In genomic region chr10:58372430-58373030, GRCm38 (mm10) we compare ENCODE assay signal across 17 mouse cellular contexts. TPM values are rescaled to one million over a fixed set of nuclear protein-coding genes. Genes with fewer than 3 reads are reported as not detected.
DNase-seq lines count a peak whose midpoint lies in the region; ATAC-seq and TF ChIP-seq lines count a peak whose summit lies in the region.
"Had no signal": no experiment of that assay in that cellular context is flagged by ENCODE, and none has a peak within 500 bp of the region (broad histone marks: within the 10 kb centered on the region; RNA-seq: fewer than 3 reads in every experiment).

No protein-coding gene starts in this region.

- H3K9ac ChIP-seq in embryonic facial prominence, embryonic 14.5 days (ENCODE audit: low read depth, low read length) = no peak overlapping the region
- H3K9ac ChIP-seq in heart, embryonic 15.5 days = no peak overlapping the region
- peak overlapping the region; percentile 69 for H3K9ac ChIP-seq in CH12.LX (ENCODE audit: insufficient read depth, low read depth)
- H3K9ac ChIP-seq: embryonic facial prominence, embryonic 13.5 days; hindbrain, embryonic 13.5 days had no signal

- no peak for ATAC-seq in embryonic facial prominence, embryonic 14.5 days (ENCODE audit: low read depth)
- no peak for ATAC-seq in heart, embryonic 15.5 days (replicated peaks; ENCODE audit: insufficient number of reproducible peaks, insufficient read depth, low FRiP score, low read depth)
- ATAC-seq: activated CD4-positive, CD25-positive, alpha-beta regulatory T cell, adult 4 months had no signal

- H3K4me1 ChIP-seq in embryonic facial prominence, embryonic 14.5 days (ENCODE audit: control insufficient read depth, insufficient read depth, low read length) = peaks cover 12% of the 10 kb centered on the region; the same call in 1 of the 2 replicates
- H3K4me1 ChIP-seq in embryonic facial prominence, embryonic 10.5 days = peaks cover 37% of the 10 kb centered on the region
- H3K4me1 ChIP-seq in heart, embryonic 15.5 days (replicated peaks) = peaks cover 42% of the 10 kb centered on the region
- H3K4me1 ChIP-seq in CH12.LX (ENCODE audit: control insufficient read depth in 1 of 2, insufficient read depth in 2 of 2) = peaks cover 2 to 51% of the 10 kb centered on the region in 2 experiments; a peak in 3 of 4 replicates

- TF ChIP-seq CTCF in CH12.LX (conservative IDR thresholded peaks at IDR 0.05 in 1 of 2, IDR thresholded peaks at IDR 0.05 in 1 of 2; ENCODE audit: low read depth in 2 of 2, low read length in 2 of 2) = no peak

- TF ChIP-seq POLR2A in CH12.LX (IDR thresholded peaks at IDR 0.05; ENCODE audit: low read depth, low read length) = no peak

- dilution Hi-C loops in CH12.LX (cut with MboI; ENCODE audit: extremely low pct_ligation_motif_present, extremely low pct_unique_long_range_greater_than_20kb, low sequenced_read_pairs) = no loop called here

- no peaks in the 10 kb centered on the region for H3K9me3 ChIP-seq in embryonic facial prominence, embryonic 14.5 days (ENCODE audit: control insufficient read depth, low read length)
- no peaks in the 10 kb centered on the region for H3K9me3 ChIP-seq in embryonic facial prominence, embryonic 10.5 days
- no peaks in the 10 kb centered on the region for H3K9me3 ChIP-seq in heart, embryonic 15.5 days (replicated peaks)
- H3K9me3 ChIP-seq in CH12.LX (replicated peaks; ENCODE audit: low read length) = no peaks in the 10 kb centered on the region
- H3K9me3 ChIP-seq: embryonic facial prominence, embryonic 13.5 days; hindbrain, embryonic 13.5 days had no signal

- H3K4me3 ChIP-seq in embryonic facial prominence, embryonic 14.5 days (ENCODE audit: low read depth, low read length) = no peak overlapping the region
- H3K4me3 ChIP-seq in embryonic facial prominence, embryonic 10.5 days = no peak overlapping the region
- H3K4me3 ChIP-seq in heart, embryonic 15.5 days = no peak overlapping the region
- peak overlapping the region; percentile 4 to 44 (median 35) for H3K4me3 ChIP-seq in CH12.LX (replicated peaks in 1 of 3; ENCODE audit: low read depth in 2 of 3, low read length in 2 of 3, poor library complexity in 1 of 3)
- H3K4me3 ChIP-seq: embryonic facial prominence, embryonic 13.5 days; gastrocnemius, adult 2 months; hindbrain, embryonic 13.5 days had no signal

- peak; percentile 9 for DNase-seq in embryonic facial prominence, embryonic 14.5 days (ENCODE audit: low spot score)
- no peak for DNase-seq in embryonic facial prominence, embryonic 10.5 days (ENCODE audit: low spot score)
- DNase-seq in heart, adult 18-20 months = no peak
- DNase-seq in CH12.LX (ENCODE audit: extremely low read depth) = no peak
- peak; percentile 51 for DNase-seq in liver
- DNase-seq in urinary bladder, postnatal 25 days (ENCODE audit: low spot score) = no peak
- no peak for DNase-seq in urinary bladder, postnatal 4 days (ENCODE audit: low spot score in 2 of 2)
- DNase-seq: cerebellum, postnatal 10 days; gastrocnemius, adult 2 months; kidney, adult 9 months; layer of hippocampus, adult 9-11 months; left cerebral cortex, postnatal 4 days; right cerebral cortex, postnatal 25 days had no signal

- no peak for TF ChIP-seq EP300 in CH12.LX (IDR thresholded peaks at IDR 0.05; ENCODE audit: low read length)

- in situ Hi-C loops in CH12.LX (cut with MboI; ENCODE audit: low pct_ligation_motif_present, low pct_unique_long_range_greater_than_20kb, low sequenced_read_pairs) = no loop called here

- 62% methylated on average over 6 of the region's 6 CpGs for WGBS in embryonic facial prominence, embryonic 14.5 days
- WGBS in embryonic facial prominence, embryonic 10.5 days = 84% methylated on average over 6 of the region's 6 CpGs
- WGBS in heart, embryonic 15.5 days = 59% methylated on average over 6 of the region's 6 CpGs

- peaks cover 58% of the 10 kb centered on the region for H3K79me2 ChIP-seq in CH12.LX (replicated peaks; ENCODE audit: control insufficient read depth, extremely low read depth, insufficient read depth, poor library complexity, severe bottlenecking)

- TF ChIP-seq RAD21 in CH12.LX (IDR thresholded peaks at IDR 0.05; ENCODE audit: low read depth, low read length) = no peak

- H3K4me2 ChIP-seq in embryonic facial prominence, embryonic 14.5 days (ENCODE audit: low read depth, low read length) = no peak overlapping the region
- H3K4me2 ChIP-seq in heart, embryonic 15.5 days = peak overlapping the region; percentile 27; the same call in 1 of the 2 replicates
- H3K4me2 ChIP-seq in CH12.LX (ENCODE audit: insufficient read depth, low read depth, poor library complexity, severe bottlenecking) = peak overlapping the region; percentile 99
- H3K4me2 ChIP-seq: hindbrain, embryonic 13.5 days had no signal

- H3K36me3 ChIP-seq in embryonic facial prominence, embryonic 14.5 days (ENCODE audit: control insufficient read depth, insufficient read depth, low read length) = no peaks in the 10 kb centered on the region; the same call in 1 of the 2 replicates
- no peaks in the 10 kb centered on the region for H3K36me3 ChIP-seq in embryonic facial prominence, embryonic 10.5 days (replicated peaks)
- no peaks in the 10 kb centered on the region for H3K36me3 ChIP-seq in heart, embryonic 15.5 days
- peaks cover 0 to 9% of the 10 kb centered on the region in 2 experiments for H3K36me3 ChIP-seq in CH12.LX (replicated peaks in 1 of 2; ENCODE audit: control insufficient read depth in 1 of 2, insufficient read depth in 1 of 2, low read length in 1 of 2)
- H3K36me3 ChIP-seq: embryonic facial prominence, embryonic 13.5 days; hindbrain, embryonic 13.5 days had no signal

- H3K27me3 ChIP-seq in embryonic facial prominence, embryonic 14.5 days (replicated peaks; ENCODE audit: control insufficient read depth, insufficient read depth, low read length) = no peaks in the 10 kb centered on the region
- no peaks in the 10 kb centered on the region for H3K27me3 ChIP-seq in embryonic facial prominence, embryonic 10.5 days (replicated peaks; ENCODE audit: low read depth, poor library complexity, severe bottlenecking)
- no peaks in the 10 kb centered on the region for H3K27me3 ChIP-seq in heart, embryonic 15.5 days
- H3K27me3 ChIP-seq in CH12.LX (replicated peaks) = no peaks in the 10 kb centered on the region
- H3K27me3 ChIP-seq: embryonic facial prominence, embryonic 13.5 days; hindbrain, embryonic 13.5 days had no signal

- no peak overlapping the region; the same call in 1 of the 2 replicates for H3K27ac ChIP-seq in embryonic facial prominence, embryonic 14.5 days (replicated peaks; ENCODE audit: low read depth, low read length)
- H3K27ac ChIP-seq in embryonic facial prominence, embryonic 10.5 days (replicated peaks) = no peak overlapping the region
- H3K27ac ChIP-seq in heart, embryonic 15.5 days = peak overlapping the region; percentile 61
- no peak overlapping the region for H3K27ac ChIP-seq in CH12.LX (ENCODE audit: insufficient read depth, low read depth)
- H3K27ac ChIP-seq: embryonic facial prominence, embryonic 13.5 days had no signal

TF ChIP-seq in CH12.LX, 34 proteins besides CTCF, POLR2A, EP300 and RAD21:
- no peak for TF ChIP-seq ETS1 (conservative IDR thresholded peaks at IDR 0.05; ENCODE audit: low read depth, low read length)
- TF ChIP-seq BHLHE40 (IDR thresholded peaks at IDR 0.05; ENCODE audit: low read depth, low read length) = peak; percentile 51; the same call in 1 of the 2 replicates
TF ChIP-seq in CH12.LX: peak in this region for 1.

RNA-seq across cellular contexts. Expression of gene Lims1, which starts 49.3 kb away (rescaled TPM):
- 121 and 135 TPM in 2 replicates for polyA plus RNA-seq in embryonic facial prominence, embryonic 14.5 days (2014; fragmentation: Nextera tagmentation; extraction: Ambion mirVana)
- 107 and 108 TPM in 2 replicates for polyA plus RNA-seq in embryonic facial prominence, embryonic 10.5 days (2016; fragmentation: Nextera tagmentation; extraction: Ambion mirVana)
- polyA plus RNA-seq in heart, embryonic 15.5 days (2015; fragmentation: Nextera tagmentation; extraction: Ambion mirVana) = 168 and 183 TPM in 2 replicates
- total RNA-seq in heart, adult 18-20 months (2021) = 100 to 1,000 TPM; 142 to 163 TPM
- 37.0 and 40.7 TPM in 2 replicates for total RNA-seq in CH12.LX (2012; rRNA removed)
- 74.7 and 85.6 TPM in 2 replicates for total RNA-seq in CH12.LX (2014; rRNA removed)
- 34.7 and 40.4 TPM in 2 replicates for polyA plus RNA-seq in CH12.LX (2012; ENCODE audit: insufficient read length, low read depth)

Comparison
In these comparisons a context has a peak if more than half of its experiments do, and no peak if none do; other contexts are left out.
1. DNase-seq: peak in embryonic facial prominence, embryonic 14.5 days (single experiment) and liver (single experiment); none in embryonic facial prominence, embryonic 10.5 days (single experiment), heart, adult 18-20 months (0 of 2), CH12.LX (single experiment), urinary bladder, postnatal 25 days (single experiment) and urinary bladder, postnatal 4 days (0 of 2).
2. H3K4me3 ChIP-seq: peak in CH12.LX (3 of 3); none in embryonic facial prominence, embryonic 14.5 days (single experiment), embryonic facial prominence, embryonic 10.5 days (single experiment) and heart, embryonic 15.5 days (single experiment).